Mouse (Mus musculus): ENCODE data around the gene Kif21b.

DNA sequence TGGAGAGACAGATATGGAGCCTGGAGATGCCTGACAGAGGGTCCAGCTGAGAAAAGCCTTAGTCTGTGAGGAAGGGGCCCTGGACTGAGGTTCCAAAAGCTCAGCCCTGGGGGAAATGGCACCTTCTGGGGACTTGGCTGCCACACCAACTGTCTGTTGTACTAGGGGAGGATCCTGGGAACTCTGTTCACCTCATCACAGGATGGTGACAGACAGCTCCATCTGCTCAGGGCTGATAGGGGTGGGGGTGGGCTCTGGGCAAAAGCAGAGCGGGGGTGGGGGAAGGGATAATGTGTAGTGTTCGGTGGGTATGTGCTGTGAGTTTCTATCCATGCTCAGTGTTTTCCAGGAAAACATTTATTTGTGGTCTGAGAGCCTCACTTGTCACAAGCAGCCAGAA, 28.2 kb upstream of the Kif21b start:
- TF ChIP-seq CTCF (IDR thresholded peaks at IDR 0.05; ENCODE audit: extremely low read depth, insufficient read length, insufficient replicate concordance, low read depth, low read length) = no peak
- TF ChIP-seq POLR2A (IDR thresholded peaks at IDR 0.05; ENCODE audit: low read depth, low read length) = no peak

Data from small intestine, adult 2 months (tissue).